Mouse (Mus musculus) large intestine, adult 2 months (tissue): Measurements from ENCODE around the gene Sept9. TPM values are rescaled to one million over a fixed set of nuclear protein-coding genes. Genes with fewer than 3 reads are reported as not detected.

Experiments used
- DNase-seq: peaks from one replicate; pipeline ENCODE4 v3.0.0-alpha.2; 2012; ENCODE audit warnings: low read depth, low spot score
- WGBS: fragments of 180-500 bp; shearing (Covaris S2); methylation state at CpG from one replicate; pipeline ENCODE4 v1.1.7; 2018; 5-methylcytosine and 5-hydroxymethylcytosine counted together
- polyA plus RNA-seq: library from polyadenylated mRNA; depleted of rRNA; stranded (reverse); fragments of >200 nt; gene quantifications from 2 replicates; pipeline ENCODE4 v1.2.3, GENCODE M21; 2012; rRNA removed

Sept9 gene
- 37.3 and 37.9 TPM in 2 replicates for polyA plus RNA-seq

- 2% methylated on average over 70 of the region's 70 CpGs for WGBS
- DNase-seq: no peak
Observed at GRCm38 (mm10) chr11:117199282-117200175, at the start of gene Sept9. Gene Sept9, plus strand, starts transcription at chr11:117199661.

- WGBS: 85% methylated on average over 9 of the region's 9 CpGs
- no peak for DNase-seq
Observed at GRCm38 (mm10) chr11:117150467-117150966, 48.9 kb upstream of the Sept9 start.

- WGBS: 94% methylated on average over 7 of the region's 7 CpGs
Observed at GRCm38 (mm10) chr11:117151461-117151860, 48.0 kb upstream of the Sept9 start.

GRCm38 (mm10) chr11:117152541-117152940 lies 46.9 kb upstream of the Sept9 start:
- no peak for DNase-seq
- WGBS: 91% methylated on average over 6 of the region's 6 CpGs

More at GRCm38 (mm10) chr11:117151461-117151860, 48.0 kb upstream of the Sept9 start:
- no peak for DNase-seq

GRCm38 (mm10) chr11:117153553-117153952 lies 45.9 kb upstream of the Sept9 start:
- 54% methylated on average over 9 of the region's 9 CpGs for whole genome bisulfite sequencing
- DNase-seq: no peak

- WGBS: 52% methylated on average over 7 of the region's 7 CpGs
- no peak for DNase-seq
Observed at GRCm38 (mm10) chr11:117154088-117154815, 45.2 kb upstream of the Sept9 start.

GRCm38 (mm10) chr11:117156725-117157124 lies 42.7 kb upstream of the Sept9 start:
- no peak for DNase-seq
- WGBS: 57% methylated on average over 13 of the region's 15 CpGs

- DNase-seq: no peak
- 76% methylated on average over 11 of the region's 11 CpGs for WGBS
Observed at GRCm38 (mm10) chr11:117158343-117158742, 41.1 kb upstream of the Sept9 start.

- WGBS: 73% methylated on average over 13 of the region's 13 CpGs
- DNase-seq: no peak
Observed at GRCm38 (mm10) chr11:117159257-117159945, 40.1 kb upstream of the Sept9 start.

GRCm38 (mm10) chr11:117159946-117160307 lies 39.5 kb upstream of the Sept9 start:
- WGBS: 79% methylated on average over 5 of the region's 5 CpGs
- no peak for DNase-seq

- no peak for DNase-seq
- 91% methylated on average over 12 of the region's 12 CpGs for WGBS
Observed at GRCm38 (mm10) chr11:117160791-117161190, 38.7 kb upstream of the Sept9 start.

- 76% methylated on average over 8 of the region's 8 CpGs for WGBS
- DNase-seq: no peak
Observed at GRCm38 (mm10) chr11:117161574-117161973, 37.9 kb upstream of the Sept9 start.

GRCm38 (mm10) chr11:117163098-117163497 lies 36.4 kb upstream of the Sept9 start:
- 88% methylated on average over 9 of the region's 9 CpGs for WGBS
- no peak for DNase-seq

GRCm38 (mm10) chr11:117163771-117164170 lies 35.7 kb upstream of the Sept9 start:
- DNase-seq: no peak
- 89% methylated on average over 6 of the region's 6 CpGs for WGBS

GRCm38 (mm10) chr11:117168278-117169087 lies 31.0 kb upstream of the Sept9 start:
- 43% methylated on average over 20 of the region's 20 CpGs for WGBS
- DNase-seq: peak; percentile 29

- 89% methylated on average over 11 of the region's 11 CpGs for WGBS
Observed at GRCm38 (mm10) chr11:117169088-117169635, 30.3 kb upstream of the Sept9 start.

GRCm38 (mm10) chr11:117169801-117170565 lies 29.5 kb upstream of the Sept9 start:
- WGBS: 93% methylated on average over 19 of the region's 19 CpGs
- DNase-seq: no peak

More at GRCm38 (mm10) chr11:117169088-117169635, 30.3 kb upstream of the Sept9 start:
- no peak for DNase-seq
